Mouse (Mus musculus) lung, embryonic 15.5 days (tissue): ENCODE results near the gene Rbbp7. TPM values are rescaled to one million over a fixed set of nuclear protein-coding genes. Genes with fewer than 3 reads are reported as not detected.
"Not testable (repeated sequence)": the region's sequence is repeated elsewhere in the genome, so short reads cannot be mapped to it uniquely, and the experiment has no call there.

ENCODE experiments used
- ATAC-seq: fragments of 200-750 bp; cut with Nextera tagmentation; 2 replicates; pipeline ENCODE4 v1.8.0; 2017; ENCODE audit warnings: moderate number of reproducible peaks, borderline replicate concordance; ENCODE audit not compliant: low FRiP score, low TSS enrichment; ENCODE audit errors: extremely low read depth
- H3K27ac ChIP-seq: fragments of 300-500 bp; sonication (generic); 2 replicates; pipeline ENCODE4 v1.5.1; 2015; ENCODE audit warnings: moderate library complexity, mild to moderate bottlenecking, inconsistent platforms
- H3K27me3 ChIP-seq: fragments of 300-500 bp; sonication (generic); 2 replicates; pipeline ENCODE4 v1.6.1; 2015; ENCODE audit warnings: inconsistent platforms
- H3K36me3 ChIP-seq: fragments of 300-500 bp; sonication (generic); 2 replicates; pipeline ENCODE4 v1.6.1; 2015; ENCODE audit warnings: inconsistent platforms
- H3K4me1 ChIP-seq: fragments of 300-500 bp; sonication (generic); 2 replicates; pipeline ENCODE4 v1.6.1; 2015; ENCODE audit warnings: inconsistent platforms
- H3K4me2 ChIP-seq: fragments of 300-500 bp; sonication (generic); 2 replicates; pipeline ENCODE4 v1.6.1; 2015; ENCODE audit warnings: inconsistent platforms, mild to moderate bottlenecking, moderate library complexity
- H3K4me3 ChIP-seq: fragments of 300-500 bp; sonication (generic); 2 replicates; pipeline ENCODE4 v1.5.1; 2015; ENCODE audit warnings: mild to moderate bottlenecking, inconsistent platforms
- H3K9ac ChIP-seq: fragments of 300-500 bp; sonication (generic); 2 replicates; pipeline ENCODE4 v1.6.1; 2015; ENCODE audit warnings: inconsistent platforms
- H3K9me3 ChIP-seq: fragments of 300-500 bp; sonication (generic); 2 replicates; pipeline ENCODE4 v1.6.1; 2016; ENCODE audit warnings: inconsistent platforms
- WGBS: fragments of 180-500 bp; shearing (Covaris S2); methylation state at CpG from one replicate; pipeline ENCODE4 v1.1.7; 2015; 5-methylcytosine and 5-hydroxymethylcytosine counted together
- polyA plus RNA-seq: library from polyadenylated mRNA; unstranded; fragments of >200 nt; fragmentation: Nextera tagmentation; extraction: Ambion mirVana; gene quantifications from 2 replicates; pipeline ENCODE4 v1.2.1, GENCODE M21; 2015

Gene Rbbp7
- polyA plus RNA-seq, 1 experiment from 2014 or later: 561 TPM

DNA sequence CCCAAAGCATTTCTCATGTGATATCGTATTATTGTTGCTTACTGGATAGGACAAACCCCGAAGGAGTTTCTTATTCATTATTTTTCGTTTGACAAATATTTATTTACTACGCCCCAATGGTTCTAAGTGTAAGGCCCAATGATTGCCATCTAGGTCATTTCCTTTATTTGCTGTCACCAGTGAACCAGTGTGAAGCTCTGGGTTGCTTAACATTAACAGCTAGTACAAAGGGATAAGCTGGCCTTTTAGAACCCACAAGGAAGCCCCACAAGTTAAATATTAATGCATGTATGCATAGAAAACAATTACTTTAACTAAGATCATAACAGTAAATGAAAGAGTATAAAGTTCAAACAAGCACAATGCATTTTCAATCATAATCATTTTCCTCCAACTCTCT, 5.9 kb upstream of the Rbbp7 start:
- no peaks in the 10 kb centered on the region for H3K36me3 ChIP-seq
- no peak for ATAC-seq
- WGBS: 88% methylated on average over 4 of the region's 4 CpGs
- no peak overlapping the region for H3K4me2 ChIP-seq
- no peaks in the 10 kb centered on the region for H3K9me3 ChIP-seq
- peaks cover 2% of the 10 kb centered on the region; the same call in 1 of the 2 replicates for H3K4me1 ChIP-seq
- H3K27me3 ChIP-seq: no peaks in the 10 kb centered on the region
- H3K27ac ChIP-seq: no peak overlapping the region
- no peak overlapping the region for H3K4me3 ChIP-seq
- H3K9ac ChIP-seq: no peak overlapping the region

DNA sequence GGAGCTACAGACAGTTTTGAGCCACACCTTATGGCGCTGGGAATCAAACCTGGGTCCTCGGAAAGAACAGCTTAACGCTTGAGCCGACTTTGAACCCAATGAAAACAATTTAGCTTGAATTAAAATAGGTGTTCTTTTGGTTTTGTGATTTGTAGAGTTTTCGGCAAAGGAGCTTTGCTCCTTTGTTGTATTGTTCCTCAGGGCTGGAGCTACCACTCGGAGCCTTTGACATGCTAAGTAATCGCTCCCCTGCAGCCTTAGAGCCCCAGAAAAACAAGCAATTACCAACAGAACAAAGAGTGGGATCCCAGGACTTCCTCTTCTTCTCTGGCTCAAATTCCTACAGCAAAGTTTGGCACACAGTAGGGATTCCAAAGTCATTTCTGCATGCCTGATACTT, 4.1 kb upstream of the Rbbp7 start:
- Histone ChIP-seq H3K4me1 (peaks cover 5% of the 10 kb centered on the region; the same call in 1 of the 2 replicates), H3K4me3 (no peak overlapping the region), H3K9me3 (no peaks in the 10 kb centered on the region), H3K36me3 (no peaks in the 10 kb centered on the region), H3K9ac (no peak overlapping the region), H3K27me3 (no peaks in the 10 kb centered on the region), H3K27ac (no peak overlapping the region), H3K4me2 (no peak overlapping the region)
- WGBS: 61% methylated on average over 7 of the region's 7 CpGs
- ATAC-seq: no peak

DNA sequence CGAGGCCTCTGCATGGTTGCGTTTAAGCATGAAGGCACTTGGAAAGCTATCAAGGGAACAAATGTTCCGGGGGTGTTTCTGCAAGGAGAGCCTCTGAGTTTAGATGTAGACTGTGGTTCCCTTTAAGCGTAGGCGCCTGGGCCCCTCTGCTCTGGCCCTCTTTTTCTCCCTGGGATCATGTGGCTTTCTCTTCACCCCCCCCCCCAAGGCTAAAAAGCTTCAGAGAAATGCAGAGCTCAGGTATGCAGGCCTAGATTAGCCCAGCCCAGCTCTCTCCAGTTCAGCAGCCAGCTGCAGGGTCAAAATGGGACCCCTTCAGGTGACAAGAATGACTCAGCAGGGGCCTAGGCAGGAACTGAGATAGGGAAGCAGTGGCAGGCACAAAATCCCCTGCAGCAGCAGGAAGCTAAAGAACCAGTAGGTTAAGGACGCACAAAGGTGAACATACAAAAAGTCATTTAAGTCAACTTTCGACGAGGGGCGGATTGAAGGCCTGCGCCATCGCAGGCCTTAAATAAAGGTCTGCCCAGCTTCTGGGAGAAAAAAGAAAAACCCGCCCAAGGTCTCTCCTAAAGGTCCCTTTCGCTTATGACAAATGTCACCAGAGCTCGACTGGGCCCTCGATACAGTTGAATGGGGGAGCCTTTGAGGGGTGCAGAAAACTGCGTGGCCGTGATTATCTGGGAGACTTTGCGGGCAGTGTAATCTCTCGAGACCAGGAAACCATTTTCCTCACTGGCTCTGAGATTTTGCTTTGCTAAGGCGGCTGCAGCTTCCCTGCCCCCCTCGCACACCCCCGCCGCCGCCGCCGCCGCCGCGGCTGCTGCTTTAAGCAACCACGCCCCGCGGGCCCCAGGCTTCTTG, 719 bp upstream of the Rbbp7 start:
- H3K4me2 ChIP-seq: peak overlapping the region; percentile 51

DNA sequence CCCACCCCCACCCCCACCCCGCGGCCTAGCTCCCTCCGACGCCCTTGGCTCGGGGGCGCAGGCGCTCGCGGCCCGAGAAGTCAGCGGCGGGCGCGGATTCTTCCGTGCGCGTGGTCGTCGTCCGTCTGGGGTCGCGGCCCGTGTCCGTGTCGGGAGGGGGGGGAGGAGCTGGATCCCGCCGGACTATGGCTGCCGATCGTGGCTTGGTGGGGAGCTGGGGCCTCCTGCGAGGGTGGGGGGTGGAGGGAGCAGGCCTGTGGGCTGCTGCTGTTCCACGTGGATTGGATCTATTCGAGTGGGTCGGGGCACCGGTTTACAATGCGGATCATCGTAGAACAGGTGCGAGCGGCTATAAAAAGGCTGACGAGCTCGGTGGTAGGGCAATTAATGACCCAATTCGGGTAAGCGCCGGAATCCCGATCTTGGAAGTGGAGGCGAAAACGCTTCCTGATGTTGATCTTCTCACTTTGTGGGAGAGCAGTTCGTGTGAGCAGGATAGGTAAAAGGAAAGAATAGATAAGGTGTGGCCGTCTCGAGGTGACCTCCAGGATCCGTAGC, 835 bp downstream of the Rbbp7 start:
- H3K36me3 ChIP-seq: 0 out of 2 replicates have a peak, but pooled peaks cover 5% of the 10 kb centered on the region
- no peak for ATAC-seq
- peaks cover 5% of the 10 kb centered on the region; the same call in 1 of the 2 replicates for H3K4me1 ChIP-seq
- H3K27ac ChIP-seq: peak overlapping the region; percentile 99
- peak overlapping the region; percentile 50 for H3K4me2 ChIP-seq
- H3K27me3 ChIP-seq: no peaks in the 10 kb centered on the region
- peak overlapping the region; percentile 77 for H3K9ac ChIP-seq
- peak overlapping the region; percentile 68 for H3K4me3 ChIP-seq
- no peaks in the 10 kb centered on the region for H3K9me3 ChIP-seq
- WGBS: 25% methylated on average over 35 of the region's 50 CpGs

More for the DNA sequence above, 719 bp upstream of the Rbbp7 start:
- Histone ChIP-seq H3K27me3 (no peaks in the 10 kb centered on the region), H3K4me1 (peaks cover 5% of the 10 kb centered on the region; the same call in 1 of the 2 replicates), H3K9ac (no peak overlapping the region; the same call in 1 of the 2 replicates), H3K36me3 (0 out of 2 replicates have a peak, but pooled peaks cover 2% of the 10 kb centered on the region), H3K4me3 (peak overlapping the region; percentile 68), H3K9me3 (no peaks in the 10 kb centered on the region), H3K27ac (peak overlapping the region; percentile 94)
- WGBS: 21% methylated on average over 26 of the region's 32 CpGs
- no peak for ATAC-seq

DNA sequence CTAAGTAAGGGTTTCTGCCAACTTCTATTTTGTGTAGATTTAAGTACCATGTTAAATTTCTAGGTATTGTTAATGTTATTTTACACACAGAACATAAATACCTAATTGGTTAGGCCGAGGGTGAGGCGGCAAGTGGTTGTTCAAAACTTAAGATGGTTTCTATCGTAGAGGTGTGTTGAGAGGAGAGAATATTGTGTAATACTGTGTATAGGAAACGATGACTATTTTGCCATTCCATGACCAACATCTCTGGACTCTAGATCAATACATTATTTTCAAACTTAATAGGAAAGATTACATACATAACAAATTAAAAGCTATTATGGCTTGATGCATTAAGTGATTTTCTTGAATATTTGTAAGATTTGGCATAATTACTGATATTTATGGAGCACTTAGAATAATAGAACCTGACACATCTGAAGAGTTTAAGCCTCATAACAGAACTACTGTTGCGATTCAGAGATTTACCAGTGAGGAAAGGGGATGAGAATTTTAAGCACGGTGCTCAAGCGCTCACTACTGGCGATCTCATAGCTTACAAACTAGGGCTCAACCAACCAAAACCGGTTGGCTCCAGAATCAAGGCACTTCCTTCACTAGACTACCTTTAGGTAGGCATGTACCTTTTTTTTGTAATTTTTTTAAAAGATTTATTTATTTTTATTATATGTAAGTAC, 1.7 kb downstream of the Rbbp7 start:
- peak overlapping the region; percentile 77; the same call in 1 of the 2 replicates for H3K9ac ChIP-seq
- peaks cover 5% of the 10 kb centered on the region; the same call in 1 of the 2 replicates for H3K4me1 ChIP-seq
- peak overlapping the region; percentile 68 for H3K4me3 ChIP-seq
- WGBS: 23% methylated on average over 9 of the region's 9 CpGs
- no peak for ATAC-seq
- 0 out of 2 replicates have a peak, but pooled peaks cover 5% of the 10 kb centered on the region for H3K36me3 ChIP-seq
- H3K27ac ChIP-seq: 0 out of 2 replicates have a peak overlapping the region, but pooled peaks have one; percentile 99
- peak overlapping the region; percentile 50 for H3K4me2 ChIP-seq
- H3K27me3 ChIP-seq: no peaks in the 10 kb centered on the region
- no peaks in the 10 kb centered on the region for H3K9me3 ChIP-seq

DNA sequence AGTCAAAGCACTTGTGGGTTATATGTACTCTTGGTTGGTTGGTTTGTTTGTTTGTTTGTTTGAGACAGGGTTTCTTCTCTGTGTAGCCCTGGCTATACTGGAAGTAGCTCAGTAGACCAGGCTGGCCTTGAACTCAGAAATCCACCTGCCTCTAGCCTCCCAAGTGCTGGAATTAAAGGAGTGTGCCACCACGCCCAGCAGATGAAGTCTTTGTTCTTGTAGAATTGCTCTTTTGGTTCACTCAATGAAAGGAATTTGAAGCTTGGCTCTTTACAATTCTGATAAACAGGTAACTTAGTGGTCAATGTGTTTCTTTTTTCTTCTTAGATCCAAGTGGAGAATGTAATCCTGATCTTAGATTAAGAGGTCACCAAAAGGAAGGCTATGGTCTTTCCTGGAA, 10.5 kb downstream of the Rbbp7 start:
- Histone ChIP-seq H3K4me1 (no peaks in the 10 kb centered on the region), H3K36me3 (peaks cover 34% of the 10 kb centered on the region), H3K9me3 (no peaks in the 10 kb centered on the region), H3K4me2 (no peak overlapping the region), H3K4me3 (no peak overlapping the region), H3K27ac (no peak overlapping the region), H3K27me3 (no peaks in the 10 kb centered on the region), H3K9ac (no peak overlapping the region)
- WGBS: 56% methylated on average over 1 of the region's 1 CpGs
- ATAC-seq: no peak

DNA sequence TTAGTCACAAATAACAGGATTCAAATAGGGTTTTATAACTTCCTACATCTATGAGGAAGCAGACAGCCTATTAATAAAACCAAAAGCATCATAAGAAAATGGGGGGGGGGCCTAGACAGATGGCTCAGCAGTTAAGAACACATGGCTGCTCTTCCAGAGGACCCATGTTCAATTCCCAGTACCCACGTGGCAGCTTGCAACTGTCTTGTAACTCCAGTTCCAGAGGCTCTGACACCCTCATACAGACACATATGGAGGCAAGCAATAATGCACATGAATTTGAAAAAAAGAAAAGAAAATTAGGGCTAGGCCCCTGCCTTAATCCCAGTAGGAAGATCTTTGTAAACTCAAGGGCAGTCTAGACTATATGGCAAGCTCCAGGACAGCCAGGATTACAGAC, 28.2 kb downstream of the Rbbp7 start:
- no peaks in the 10 kb centered on the region for H3K9me3 ChIP-seq
- H3K27me3 ChIP-seq: no peaks in the 10 kb centered on the region; the same call in 1 of the 2 replicates
- WGBS: 75% methylated on average over 1 of the region's 1 CpGs
- H3K4me2 ChIP-seq: no peak overlapping the region
- ATAC-seq: no peak
- H3K36me3 ChIP-seq: peaks cover 5% of the 10 kb centered on the region; the same call in 1 of the 2 replicates
- no peak overlapping the region for H3K27ac ChIP-seq
- H3K4me3 ChIP-seq: no peak overlapping the region
- H3K9ac ChIP-seq: no peak overlapping the region
- H3K4me1 ChIP-seq: no peaks in the 10 kb centered on the region

DNA sequence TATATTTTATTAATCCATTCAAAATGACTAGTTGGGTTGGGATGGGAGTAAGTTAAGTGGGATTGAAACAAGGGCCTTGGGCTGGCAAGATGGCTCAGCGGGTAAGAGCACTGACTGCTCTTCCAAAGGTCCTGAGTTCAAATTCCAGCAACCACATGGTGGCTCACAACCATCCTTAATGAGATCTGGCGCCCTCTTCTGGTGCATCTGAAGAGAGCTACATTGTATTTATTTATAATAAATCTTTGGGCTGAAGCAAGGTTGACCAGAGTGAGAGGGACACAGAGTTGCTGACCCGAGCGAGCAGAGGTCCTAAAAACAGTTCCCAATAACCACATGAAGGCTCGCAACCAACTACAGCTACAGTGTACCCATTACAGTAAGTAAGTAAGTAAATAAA, 31.2 kb downstream of the Rbbp7 start:
- H3K27me3 ChIP-seq, H3K9me3 ChIP-seq, H3K9ac ChIP-seq, H3K4me1 ChIP-seq, H3K27ac ChIP-seq, H3K36me3 ChIP-seq, H3K4me2 ChIP-seq, ATAC-seq, H3K4me3 ChIP-seq: not testable (repeated sequence)
- WGBS: 81% methylated on average over 5 of the region's 5 CpGs

DNA sequence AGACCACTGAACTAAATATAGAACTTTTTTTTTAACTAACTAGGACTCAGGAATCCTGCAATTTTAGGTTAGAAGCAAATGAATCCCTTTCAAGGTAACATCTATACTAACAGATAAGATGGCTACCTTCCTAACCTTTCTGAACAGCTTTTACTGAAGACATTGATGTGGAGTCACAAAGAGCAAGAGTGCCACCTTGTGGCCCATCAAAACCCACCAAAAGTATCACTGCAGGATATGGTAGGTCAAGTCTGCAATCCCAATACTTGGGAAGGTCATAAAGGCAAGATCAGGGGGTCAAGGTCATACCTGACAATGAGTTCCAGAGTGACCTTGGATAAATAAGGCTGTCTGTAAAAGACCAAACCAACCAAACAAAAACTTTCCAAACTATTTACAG, 40.2 kb downstream of the Rbbp7 start:
- Histone ChIP-seq H3K4me2 (no peak overlapping the region), H3K27me3 (no peaks in the 10 kb centered on the region), H3K4me3 (no peak overlapping the region), H3K9ac (no peak overlapping the region), H3K4me1 (no peaks in the 10 kb centered on the region), H3K9me3 (no peaks in the 10 kb centered on the region), H3K27ac (no peak overlapping the region), H3K36me3 (no peaks in the 10 kb centered on the region)
- ATAC-seq: no peak

DNA sequence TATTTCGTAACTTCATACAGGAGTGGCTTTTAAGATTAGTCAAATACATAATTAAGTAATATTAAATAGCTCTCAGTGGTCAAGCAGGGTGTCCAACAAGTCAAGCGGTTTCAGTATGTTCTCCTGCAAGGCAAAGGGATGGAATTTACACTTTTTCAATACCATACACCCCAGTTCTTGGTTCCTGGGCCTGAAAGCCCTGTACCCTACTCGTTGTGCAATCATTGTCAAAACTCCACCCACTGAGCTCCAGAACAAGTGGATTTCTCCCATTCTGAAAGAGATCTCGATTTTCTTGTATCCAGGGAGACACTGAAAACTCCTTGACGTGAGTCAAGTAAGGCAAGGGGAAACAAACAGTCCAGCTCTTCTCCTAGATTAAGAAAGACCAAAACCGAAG, 67.8 kb downstream of the Rbbp7 start:
- no peaks in the 10 kb centered on the region for H3K9me3 ChIP-seq
- ATAC-seq: no peak
- no peaks in the 10 kb centered on the region for H3K27me3 ChIP-seq
- peak overlapping the region; percentile 86 for H3K4me2 ChIP-seq
- no peaks in the 10 kb centered on the region for H3K4me1 ChIP-seq
- no peak overlapping the region for H3K9ac ChIP-seq
- no peak overlapping the region for H3K27ac ChIP-seq
- peak overlapping the region; percentile 62 for H3K4me3 ChIP-seq
- WGBS: 32% methylated on average over 6 of the region's 6 CpGs
- H3K36me3 ChIP-seq: no peaks in the 10 kb centered on the region
